Mouse (Mus musculus): ENCODE results near the gene Cnih2. TPM values are rescaled to one million over a fixed set of nuclear protein-coding genes. Genes with fewer than 3 reads are reported as not detected.
A peak's percentile ranks its signal among the peaks of the same experiment; 100 is the strongest.

The Cnih2 gene
- polyA plus RNA-seq (2012; fragmentation: generic; extraction: Trizol): 1.9 TPM
- long read RNA-seq, experiment 1: 0 reads
- long read RNA-seq, experiment 2: 0 reads

- no peak within 1 kb of the TSS for H3K4me3 ChIP-seq (ENCODE audit: insufficient read depth, poor library complexity, severe bottlenecking)
- no peaks in the 10 kb centered on the region for H3K79me3 ChIP-seq (ENCODE audit: low read depth)
- no peaks in the 10 kb centered on the region for H3K27me3 ChIP-seq (ENCODE audit: control insufficient read depth, insufficient read depth, insufficient read length)
- peak within 1 kb of the TSS; percentile 69 for H3ac ChIP-seq (ENCODE audit: control insufficient read depth, insufficient read length, low read depth)
- TF ChIP-seq CEBPB (IDR thresholded peaks at IDR 0.05; ENCODE audit: low read depth) (no peak), MYOD1 (IDR thresholded peaks at IDR 0.05; ENCODE audit: control insufficient read depth, insufficient read length, low read depth) (no peak), MYOG (IDR thresholded peaks at IDR 0.05; ENCODE audit: control insufficient read depth, extremely low read depth, insufficient read length) (no peak), MAX (IDR thresholded peaks at IDR 0.05) (no peak), USF1 (IDR thresholded peaks at IDR 0.05; ENCODE audit: low read depth) (no peak), FOSL1 (IDR thresholded peaks at IDR 0.05; ENCODE audit: insufficient read depth, low read length, poor library complexity, severe bottlenecking) (no peak), CTCF (IDR thresholded peaks at IDR 0.05; ENCODE audit: control insufficient read depth, insufficient read depth, insufficient read length) (no peak)
- H3K79me2 ChIP-seq (ENCODE audit: control insufficient read depth, insufficient read depth): no peaks in the 10 kb centered on the region
- H3K36me3 ChIP-seq (ENCODE audit: control insufficient read depth, insufficient read depth): peaks cover 26% of the 10 kb centered on the region
Observed at GRCm38 (mm10) chr19:5098363-5099143, at the start of gene Cnih2. Gene Cnih2, minus strand, starts transcription at chr19:5098521.

DNA sequence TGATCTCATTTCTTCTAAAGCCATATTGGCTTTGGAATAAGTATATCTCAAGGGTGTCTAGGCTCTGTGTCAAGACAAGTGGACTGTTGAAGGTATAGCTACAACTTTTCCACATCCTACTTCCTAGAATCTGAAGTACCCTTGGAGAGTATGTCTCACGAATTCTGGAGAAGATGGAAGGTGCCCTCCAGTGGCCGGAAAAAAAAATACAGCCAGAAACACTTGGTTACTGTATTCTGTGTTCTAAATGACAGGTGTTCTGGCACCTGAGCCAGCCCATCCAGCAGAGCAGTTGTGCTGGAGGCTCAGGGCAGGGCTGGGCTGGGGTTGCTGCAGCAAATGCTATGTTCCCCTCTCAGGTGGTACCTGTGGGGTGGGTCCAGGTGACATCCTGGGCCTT is 41.3 kb upstream of the Cnih2 start:
- Histone ChIP-seq H3K27me3 (ENCODE audit: control insufficient read depth, insufficient read depth, insufficient read length) (no peaks in the 10 kb centered on the region), H3K79me2 (ENCODE audit: control insufficient read depth, insufficient read depth) (no peaks in the 10 kb centered on the region), H3ac (ENCODE audit: control insufficient read depth, insufficient read length, low read depth) (no peak overlapping the region), H3K79me3 (ENCODE audit: low read depth) (no peaks in the 10 kb centered on the region), H3K4me3 (ENCODE audit: insufficient read depth, poor library complexity, severe bottlenecking) (no peak overlapping the region), H3K36me3 (ENCODE audit: control insufficient read depth, insufficient read depth) (no peaks in the 10 kb centered on the region)
- TF ChIP-seq MYOD1 (IDR thresholded peaks at IDR 0.05; ENCODE audit: control insufficient read depth, insufficient read length, low read depth) (no peak), MYOG (IDR thresholded peaks at IDR 0.05; ENCODE audit: control insufficient read depth, extremely low read depth, insufficient read length) (no peak), FOSL1 (IDR thresholded peaks at IDR 0.05; ENCODE audit: insufficient read depth, low read length, poor library complexity, severe bottlenecking) (no peak), CEBPB (IDR thresholded peaks at IDR 0.05; ENCODE audit: low read depth) (no peak), CTCF (IDR thresholded peaks at IDR 0.05; ENCODE audit: control insufficient read depth, insufficient read depth, insufficient read length) (no peak), MAX (IDR thresholded peaks at IDR 0.05) (no peak)

- Histone ChIP-seq H3K36me3 (ENCODE audit: control insufficient read depth, insufficient read depth) (no peaks in the 10 kb centered on the region), H3K4me3 (ENCODE audit: insufficient read depth, poor library complexity, severe bottlenecking) (no peak overlapping the region), H3ac (ENCODE audit: control insufficient read depth, insufficient read length, low read depth) (no peak overlapping the region), H3K27me3 (ENCODE audit: control insufficient read depth, insufficient read depth, insufficient read length) (peaks cover 4% of the 10 kb centered on the region), H3K79me3 (ENCODE audit: low read depth) (no peaks in the 10 kb centered on the region), H3K79me2 (ENCODE audit: control insufficient read depth, insufficient read depth) (no peaks in the 10 kb centered on the region)
- TF ChIP-seq FOSL1 (IDR thresholded peaks at IDR 0.05; ENCODE audit: insufficient read depth, low read length, poor library complexity, severe bottlenecking) (no peak), CTCF (IDR thresholded peaks at IDR 0.05; ENCODE audit: control insufficient read depth, insufficient read depth, insufficient read length) (no peak), USF1 (IDR thresholded peaks at IDR 0.05; ENCODE audit: low read depth) (no peak), MAX (IDR thresholded peaks at IDR 0.05) (no peak)
Observed at GRCm38 (mm10) chr19:5131237-5131636, 32.9 kb upstream of the Cnih2 start.

DNA sequence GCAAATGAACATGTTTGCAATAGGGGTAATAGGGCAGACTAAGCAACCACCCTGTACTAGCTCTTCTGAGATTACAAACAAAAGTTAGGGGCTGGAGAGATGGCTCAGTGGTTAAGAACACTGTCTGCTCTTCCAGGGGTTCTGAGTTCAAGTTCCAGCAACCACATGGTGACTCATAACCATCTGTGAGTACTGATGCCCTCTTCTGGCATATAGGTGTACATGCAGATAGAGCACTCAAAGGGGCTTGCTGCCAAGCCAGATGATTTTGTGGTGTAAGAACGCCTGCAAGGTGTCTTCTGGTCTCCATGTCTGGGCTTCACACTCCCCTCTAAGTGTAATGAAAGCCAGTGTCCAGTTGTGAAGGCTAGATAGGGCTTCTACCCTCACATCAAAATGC is 31.4 kb upstream of the Cnih2 start:
- Histone ChIP-seq H3K27me3 (ENCODE audit: control insufficient read depth, insufficient read depth, insufficient read length) (peaks cover 4% of the 10 kb centered on the region), H3K36me3 (ENCODE audit: control insufficient read depth, insufficient read depth) (no peaks in the 10 kb centered on the region), H3ac (ENCODE audit: control insufficient read depth, insufficient read length, low read depth) (no peak overlapping the region), H3K79me3 (ENCODE audit: low read depth) (no peaks in the 10 kb centered on the region), H3K79me2 (ENCODE audit: control insufficient read depth, insufficient read depth) (no peaks in the 10 kb centered on the region), H3K4me3 (ENCODE audit: insufficient read depth, poor library complexity, severe bottlenecking) (no peak overlapping the region)
- TF ChIP-seq USF1 (IDR thresholded peaks at IDR 0.05; ENCODE audit: low read depth) (no peak), CEBPB (IDR thresholded peaks at IDR 0.05; ENCODE audit: low read depth) (no peak), MYOD1 (IDR thresholded peaks at IDR 0.05; ENCODE audit: control insufficient read depth, insufficient read length, low read depth) (no peak), MAX (IDR thresholded peaks at IDR 0.05) (no peak), MYOG (IDR thresholded peaks at IDR 0.05; ENCODE audit: control insufficient read depth, extremely low read depth, insufficient read length) (no peak), CTCF (IDR thresholded peaks at IDR 0.05; ENCODE audit: control insufficient read depth, insufficient read depth, insufficient read length) (no peak), FOSL1 (IDR thresholded peaks at IDR 0.05; ENCODE audit: insufficient read depth, low read length, poor library complexity, severe bottlenecking) (no peak)

- Histone ChIP-seq H3ac (ENCODE audit: control insufficient read depth, insufficient read length, low read depth) (no peak overlapping the region), H3K4me3 (ENCODE audit: insufficient read depth, poor library complexity, severe bottlenecking) (no peak overlapping the region), H3K79me3 (ENCODE audit: low read depth) (no peaks in the 10 kb centered on the region), H3K79me2 (ENCODE audit: control insufficient read depth, insufficient read depth) (no peaks in the 10 kb centered on the region), H3K36me3 (ENCODE audit: control insufficient read depth, insufficient read depth) (no peaks in the 10 kb centered on the region), H3K27me3 (ENCODE audit: control insufficient read depth, insufficient read depth, insufficient read length) (peaks cover 12% of the 10 kb centered on the region)
- TF ChIP-seq CTCF (IDR thresholded peaks at IDR 0.05; ENCODE audit: control insufficient read depth, insufficient read depth, insufficient read length): no peak
- no peak for TF ChIP-seq MAX (IDR thresholded peaks at IDR 0.05)
- no peak for TF ChIP-seq USF1 (IDR thresholded peaks at IDR 0.05; ENCODE audit: low read depth)
- TF ChIP-seq CEBPB (IDR thresholded peaks at IDR 0.05; ENCODE audit: low read depth): no peak
- TF ChIP-seq FOSL1 (IDR thresholded peaks at IDR 0.05; ENCODE audit: insufficient read depth, low read length, poor library complexity, severe bottlenecking): no peak
- TF ChIP-seq MYOD1 (IDR thresholded peaks at IDR 0.05; ENCODE audit: control insufficient read depth, insufficient read length, low read depth): no peak
- TF ChIP-seq MYOG (IDR thresholded peaks at IDR 0.05; ENCODE audit: control insufficient read depth, extremely low read depth, insufficient read length): no peak
Observed at GRCm38 (mm10) chr19:5124055-5124614, 25.8 kb upstream of the Cnih2 start.
